Mouse (Mus musculus) 3T3-L1 (cell line): ENCODE measurements around the gene St6galnac3.

ENCODE experiments used
- DNase-seq: peaks from one replicate; pipeline ENCODE4 v3.0.0-alpha.2; 2015; ENCODE audit warnings: low read depth, low spot score

The St6galnac3 gene

DNA sequence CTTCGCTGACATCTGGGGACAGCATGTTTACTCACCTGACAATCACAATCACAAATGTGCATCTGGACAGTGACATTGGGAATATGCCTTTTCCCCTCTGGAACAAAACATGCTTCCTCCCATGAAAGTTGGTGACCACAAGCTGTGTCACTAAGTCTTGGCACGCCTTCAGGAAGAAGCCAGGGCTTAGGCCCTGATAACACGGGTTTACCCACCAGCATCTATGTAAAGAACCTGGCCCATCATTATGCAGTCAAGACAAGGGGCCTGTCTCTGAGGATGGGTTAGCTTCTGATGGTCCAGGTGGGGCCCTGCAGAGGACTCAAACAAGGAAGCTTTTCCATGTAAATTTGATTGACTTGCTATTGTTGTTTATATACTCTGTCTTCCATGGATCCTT is 131.9 kb downstream of the St6galnac3 start:
- DNase-seq = no peak

DNA sequence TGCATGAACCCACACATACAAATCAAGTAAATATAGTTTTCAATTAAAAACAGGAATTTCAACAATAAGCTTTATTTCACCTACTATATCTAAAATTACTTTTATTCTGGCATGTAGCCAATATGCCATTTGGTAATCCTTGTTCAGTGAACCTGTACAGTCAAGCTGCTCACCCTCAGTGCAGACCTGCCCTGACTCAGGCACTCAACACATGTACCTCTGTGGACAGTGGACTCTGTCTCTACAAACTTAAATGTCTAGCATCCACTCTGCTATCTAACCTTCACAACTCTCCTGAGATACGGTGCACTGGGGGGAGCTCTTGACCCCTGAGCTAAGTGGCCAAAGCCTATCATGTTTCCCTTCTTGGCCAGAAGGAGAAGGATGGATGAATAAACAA is 137.4 kb downstream of the St6galnac3 start:
- no peak for DNase-seq

DNA sequence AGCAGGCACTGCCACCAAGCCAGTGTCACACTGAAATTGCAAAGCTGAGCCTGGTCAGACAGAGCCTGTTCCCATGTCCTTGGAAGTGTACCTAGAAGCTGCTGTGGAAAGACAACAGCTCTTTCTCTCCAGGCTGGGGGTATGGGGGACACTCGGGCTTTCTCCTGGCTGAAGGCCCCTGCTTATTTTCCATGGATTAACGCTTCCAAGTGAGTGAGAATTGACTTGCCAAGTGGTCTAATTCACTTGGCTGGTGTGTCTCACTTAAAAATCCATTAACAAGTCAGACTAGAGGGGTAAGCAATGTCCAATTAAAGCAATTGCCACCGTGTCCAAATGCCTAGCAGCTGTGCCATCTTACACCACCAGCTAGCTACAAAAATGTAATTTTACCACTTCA is 140.1 kb downstream of the St6galnac3 start:
- DNase-seq = no peak

DNA sequence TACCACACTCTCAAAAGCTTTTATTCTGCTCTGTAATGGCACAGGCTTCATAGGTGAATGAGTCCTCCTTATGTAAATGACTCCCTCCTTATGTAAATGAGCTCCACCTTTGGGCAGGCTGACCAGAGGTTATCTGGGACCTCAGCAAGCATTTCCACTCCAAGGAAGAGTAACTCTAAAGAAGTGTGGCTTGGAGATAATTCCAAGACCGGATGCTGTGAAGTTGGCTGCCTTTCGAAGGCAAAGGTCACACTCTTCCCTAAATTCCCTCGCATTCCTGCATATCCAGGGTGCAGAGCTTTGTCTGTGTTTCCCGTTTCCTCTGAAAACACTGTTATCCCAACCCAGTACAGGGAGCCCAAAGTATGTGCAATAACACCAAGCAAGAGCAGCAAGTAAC is 142.9 kb downstream of the St6galnac3 start:
- no peak for DNase-seq

DNA sequence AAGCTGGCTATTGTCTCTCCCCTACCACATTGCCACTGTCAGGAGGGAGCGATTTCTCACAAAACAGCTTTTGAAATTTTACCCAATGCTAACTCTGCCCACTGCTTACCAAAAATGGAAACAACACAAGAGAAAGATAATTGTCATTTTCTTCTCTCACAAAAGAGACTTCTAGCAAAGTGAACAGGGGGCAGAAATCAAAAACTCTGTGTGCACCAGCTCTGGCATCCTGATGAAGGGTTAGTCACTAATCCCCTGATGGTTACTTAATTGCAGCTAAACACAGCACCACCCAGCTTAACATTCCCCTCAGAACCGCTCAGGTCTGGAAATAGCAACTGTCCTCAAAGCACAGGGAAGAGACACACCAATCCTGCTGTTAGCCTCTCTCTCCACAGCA is 144.3 kb downstream of the St6galnac3 start:
- DNase-seq = no peak

DNA sequence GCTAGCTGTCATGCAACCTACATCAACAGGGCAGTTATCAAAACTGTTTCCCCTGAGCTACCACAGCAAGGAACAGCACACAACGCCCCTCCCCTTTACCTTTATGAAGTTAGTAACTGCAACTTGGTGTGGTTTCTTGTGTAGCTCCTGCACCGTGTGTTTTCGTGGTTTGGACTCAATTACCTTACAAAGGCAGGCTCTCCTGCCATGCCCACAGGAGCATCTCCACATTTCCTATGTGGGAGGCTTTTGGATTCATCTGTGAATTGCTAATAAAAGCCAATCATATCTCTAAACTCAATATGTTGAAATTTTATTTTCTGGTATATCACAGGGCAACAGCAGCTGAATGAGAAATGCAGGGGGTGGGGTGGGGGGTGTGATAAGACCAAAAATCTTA is 144.8 kb downstream of the St6galnac3 start:
- no peak for DNase-seq

DNA sequence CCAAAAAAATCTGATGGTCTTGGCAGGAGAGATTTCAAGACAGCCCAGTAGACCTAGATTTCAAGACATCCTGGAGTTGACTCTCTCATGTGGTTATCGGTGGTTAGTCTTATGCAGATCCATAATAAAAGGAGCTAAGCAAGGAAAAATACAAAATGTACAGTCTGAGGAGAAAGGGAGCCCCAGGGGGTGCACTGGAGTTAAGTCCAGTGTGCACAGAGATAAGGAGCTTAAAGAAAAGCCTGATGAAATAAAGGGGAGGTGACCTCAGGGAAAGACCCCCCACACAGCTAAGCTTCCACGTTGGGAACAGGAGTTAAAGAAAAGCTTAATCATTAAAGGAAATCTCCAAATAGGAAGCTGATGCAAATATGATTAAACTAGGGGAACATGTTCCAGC is 147.7 kb downstream of the St6galnac3 start:
- DNase-seq = no peak

DNA sequence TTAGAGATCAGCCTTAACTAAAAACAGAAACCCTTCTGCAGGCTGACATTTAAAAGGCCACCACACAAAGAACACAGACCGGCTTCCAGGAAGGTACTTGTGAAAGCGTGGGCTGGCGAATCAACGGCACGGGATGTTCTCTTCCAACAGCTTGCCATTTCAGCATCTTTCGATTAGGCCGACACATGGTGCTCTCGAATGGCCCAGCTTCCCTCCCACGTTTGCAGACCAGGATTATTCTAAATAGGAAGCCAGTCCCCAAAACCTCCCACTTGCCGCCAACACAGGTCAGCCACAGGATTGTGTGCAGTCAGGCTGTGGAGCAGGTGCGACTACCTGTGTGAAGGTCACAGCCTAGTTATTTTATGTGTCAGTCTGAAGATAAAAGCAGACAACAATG is 153.8 kb downstream of the St6galnac3 start:
- DNase-seq = no peak

DNA sequence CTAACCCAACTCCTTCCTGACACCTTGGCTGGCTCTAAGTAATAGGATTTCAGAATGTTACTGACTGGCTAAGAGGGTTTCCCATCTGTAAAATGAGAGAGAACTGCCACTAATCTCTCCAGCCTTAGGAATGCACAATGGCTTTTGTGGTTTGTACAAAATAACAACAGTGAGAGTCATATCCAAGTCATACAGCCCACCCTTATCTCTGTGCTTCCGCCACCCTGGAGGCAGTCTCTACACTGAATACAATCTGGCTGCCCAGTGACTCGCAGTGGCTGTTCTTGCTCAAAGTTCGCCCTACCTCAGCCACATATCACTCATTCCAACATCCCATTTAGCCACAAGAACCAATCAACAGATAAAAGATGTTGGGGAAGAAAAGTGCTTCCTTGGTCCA is 156.2 kb downstream of the St6galnac3 start:
- no peak for DNase-seq

DNA sequence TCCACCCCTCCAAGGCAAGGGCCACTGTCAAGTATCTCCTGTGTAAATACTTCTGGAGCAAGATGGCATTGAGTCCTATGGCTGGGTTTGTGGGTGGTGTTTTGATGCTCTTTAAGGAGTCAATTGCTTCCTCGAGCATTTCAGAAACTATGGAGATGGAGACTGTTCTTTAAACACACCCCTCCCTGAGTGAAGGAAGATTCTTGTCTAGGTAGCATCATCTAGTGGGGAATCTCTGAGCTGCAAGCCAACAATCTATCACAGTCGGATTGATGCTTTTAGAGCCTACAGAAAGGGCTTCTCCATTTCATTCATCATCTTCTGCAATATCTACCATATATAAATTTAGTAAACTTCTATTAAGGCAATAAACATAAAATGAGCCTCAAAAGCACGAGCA is 157.1 kb downstream of the St6galnac3 start:
- no peak for DNase-seq

DNA sequence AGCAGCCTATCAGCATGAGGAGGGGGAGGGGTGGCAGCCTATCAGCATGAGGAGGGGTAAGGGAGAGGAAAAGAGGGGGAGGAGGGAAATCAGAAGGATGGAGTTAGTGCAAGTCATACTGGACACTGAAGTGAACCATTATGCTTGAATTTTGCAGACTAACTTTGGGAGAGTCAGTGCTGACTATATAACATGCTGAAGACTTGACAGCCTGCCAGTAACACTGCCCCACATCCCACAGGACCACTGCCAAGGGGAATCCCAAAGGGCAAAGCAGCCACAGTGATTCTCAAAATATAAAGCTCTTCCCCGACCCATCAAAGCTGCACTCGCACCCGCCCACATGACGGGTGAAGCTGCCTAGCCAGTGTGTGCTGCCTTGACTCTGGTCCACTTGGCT is 157.5 kb downstream of the St6galnac3 start:
- no peak for DNase-seq

DNA sequence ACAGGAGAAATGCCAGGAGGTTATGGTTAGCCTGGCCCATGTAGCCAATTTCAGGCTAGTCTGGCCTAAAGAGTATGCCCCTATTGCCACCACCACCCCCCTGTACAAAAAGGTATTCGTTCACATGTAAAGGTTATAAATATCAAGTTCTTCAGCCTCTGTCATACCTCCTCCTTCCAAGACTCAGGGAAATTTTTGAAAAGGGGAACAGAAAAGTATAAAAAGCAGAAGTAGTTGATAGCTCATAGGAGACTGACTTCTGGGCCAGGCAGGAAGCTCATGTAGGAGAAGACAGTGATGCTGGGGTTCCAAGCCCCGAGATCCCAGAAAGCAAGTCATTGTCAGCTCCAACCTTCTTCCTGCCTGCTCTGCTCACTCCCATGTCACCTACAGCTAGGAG is 158.9 kb downstream of the St6galnac3 start:
- no peak for DNase-seq

DNA sequence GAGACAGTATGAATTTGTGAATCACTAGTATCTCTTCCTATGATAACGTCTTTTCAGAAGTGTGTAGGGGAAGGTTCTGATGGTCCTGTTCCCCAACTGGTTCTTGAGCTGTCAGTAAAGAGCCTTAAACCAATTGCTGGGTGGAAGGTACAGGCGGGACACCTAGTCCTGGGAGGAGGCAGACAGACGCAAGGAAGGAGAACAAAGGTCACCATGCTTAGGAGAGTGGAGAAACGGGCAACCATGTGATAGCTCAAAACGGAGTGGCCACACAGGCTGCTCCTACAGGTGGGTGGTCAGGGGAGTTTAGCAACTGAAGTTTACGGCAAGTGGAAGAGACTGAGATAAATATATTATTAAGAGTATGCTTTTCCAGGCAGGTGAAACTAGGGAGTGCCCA is 164.1 kb downstream of the St6galnac3 start:
- DNase-seq = no peak

DNA sequence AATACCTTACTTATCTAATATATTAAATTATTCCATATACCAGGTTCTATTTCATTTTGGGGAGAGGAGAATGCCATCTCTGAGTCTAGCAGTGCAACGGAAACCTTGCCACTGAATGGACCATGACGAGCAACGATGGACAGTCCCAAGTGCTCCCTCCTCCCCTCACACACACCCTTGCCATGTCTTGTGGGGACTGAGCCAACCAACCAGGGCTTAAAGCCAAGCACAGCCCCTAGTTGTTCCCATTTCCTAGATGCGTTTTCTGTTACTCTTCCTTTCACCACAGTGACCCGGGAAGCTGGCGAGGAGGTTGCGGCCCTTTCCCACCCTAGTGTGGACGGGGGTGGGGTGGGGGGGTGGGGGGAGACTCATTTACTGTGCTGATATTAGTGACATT is 165.4 kb downstream of the St6galnac3 start:
- DNase-seq = no peak

DNA sequence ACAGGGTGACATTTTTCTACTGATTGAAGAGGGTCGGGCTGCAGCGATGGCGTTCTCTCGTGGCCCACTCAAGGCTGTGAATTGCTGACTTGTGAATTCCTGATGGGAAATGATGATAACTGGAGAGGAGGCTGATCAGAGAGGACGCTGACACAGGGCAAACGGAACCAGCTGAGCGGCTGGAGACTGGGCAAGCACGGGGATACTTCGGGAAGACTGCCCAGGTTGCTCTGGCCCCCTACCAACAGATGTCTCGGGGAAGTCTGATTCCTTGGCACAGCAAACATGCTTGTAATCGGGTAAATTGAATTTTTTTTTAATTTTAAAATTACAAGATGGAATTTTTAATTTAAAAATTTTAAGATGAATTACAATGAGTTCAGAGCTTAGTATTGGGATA is 168.4 kb downstream of the St6galnac3 start:
- DNase-seq = no peak

DNA sequence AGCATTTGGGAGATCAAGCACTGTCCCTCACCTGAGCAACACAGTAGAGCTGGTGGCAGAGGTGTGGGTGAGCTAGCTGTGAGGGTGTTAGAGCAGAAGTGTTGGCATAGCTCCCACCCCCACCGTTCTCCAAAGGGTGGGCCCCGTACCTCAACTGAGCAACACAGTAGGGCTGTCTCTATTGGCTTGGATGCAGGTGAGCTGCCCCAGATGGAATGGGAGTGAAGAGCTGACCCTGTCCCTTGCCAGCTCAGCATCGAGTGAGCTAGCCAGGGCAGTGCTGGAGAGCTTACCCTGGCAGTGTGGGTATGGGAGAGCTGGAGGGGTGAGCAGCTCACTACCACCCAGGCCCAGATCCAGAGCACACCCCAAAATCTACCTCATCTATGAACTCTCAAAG is 171.3 kb downstream of the St6galnac3 start:
- no peak for DNase-seq

DNA sequence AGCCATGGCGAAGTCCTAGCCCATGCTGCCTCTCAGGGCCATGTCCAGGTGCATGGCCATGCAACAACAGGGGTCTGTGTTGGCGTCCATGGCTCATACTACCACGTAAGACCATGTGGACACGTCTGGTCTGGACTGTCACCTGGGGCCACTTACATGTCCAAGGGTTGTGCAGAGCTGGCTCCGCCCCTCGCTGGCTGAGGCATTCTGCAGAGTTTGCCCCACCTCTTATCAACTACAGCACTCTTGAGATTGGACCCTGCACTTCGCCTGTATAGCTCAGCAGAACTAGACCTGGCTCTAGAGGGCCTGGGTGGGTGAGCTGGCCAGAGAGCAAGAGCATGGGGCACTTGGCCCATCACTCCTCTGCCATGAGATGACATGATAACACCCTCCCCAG is 171.7 kb downstream of the St6galnac3 start:
- DNase-seq = no peak

DNA sequence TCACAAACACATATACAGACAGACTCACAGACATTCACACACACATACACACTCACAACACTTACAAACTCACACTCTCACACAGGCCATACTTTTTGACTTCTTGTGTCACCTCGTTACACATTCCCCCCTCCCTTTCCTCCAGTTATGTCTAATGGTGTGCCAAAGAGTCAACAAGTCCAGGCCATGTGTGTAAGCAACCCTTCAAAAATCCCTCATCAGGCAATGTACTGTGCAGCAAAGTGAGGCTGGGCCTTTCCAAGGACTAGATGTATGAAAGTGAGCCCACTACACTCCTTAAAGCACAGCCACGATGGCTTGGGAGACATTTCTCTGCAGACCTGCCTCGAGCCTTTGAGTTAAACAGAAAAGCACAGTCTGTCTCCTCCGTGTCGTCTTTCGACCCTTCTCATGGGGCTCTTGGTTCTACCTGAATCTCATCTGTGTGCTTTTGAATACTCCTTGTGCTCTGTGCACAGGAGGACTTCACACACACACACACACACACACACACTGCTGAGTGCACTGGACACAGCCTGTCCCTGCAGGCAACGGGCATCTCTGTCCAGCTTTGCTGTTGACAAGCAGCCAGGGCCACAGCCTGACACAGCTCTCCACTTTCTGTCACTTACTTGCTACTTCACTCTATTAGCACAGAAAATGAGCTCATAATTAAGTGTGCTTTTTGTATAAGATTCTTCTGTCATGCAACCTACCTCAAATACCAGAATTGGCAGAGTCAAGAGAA is 177.9 kb downstream of the St6galnac3 start:
- DNase-seq = no peak

DNA sequence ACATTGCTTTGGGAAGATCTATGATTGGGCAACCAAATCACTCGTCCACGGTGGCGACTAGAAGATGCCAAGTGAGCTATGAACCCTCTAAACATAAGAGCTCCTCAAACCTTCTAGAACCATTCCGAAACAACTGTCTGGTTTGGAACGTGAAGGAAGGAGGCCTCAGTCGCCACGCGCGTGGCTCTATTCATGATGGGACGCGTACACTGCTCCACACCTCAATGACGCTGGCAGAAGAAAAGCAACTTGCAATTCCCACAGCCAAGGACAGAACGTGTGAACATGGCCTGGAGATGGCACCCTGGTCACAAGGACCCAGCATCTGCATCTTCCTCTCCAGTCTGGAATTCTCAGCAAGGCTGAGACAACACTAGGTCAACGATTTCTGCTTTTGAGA is 185.1 kb downstream of the St6galnac3 start:
- no peak for DNase-seq

DNA sequence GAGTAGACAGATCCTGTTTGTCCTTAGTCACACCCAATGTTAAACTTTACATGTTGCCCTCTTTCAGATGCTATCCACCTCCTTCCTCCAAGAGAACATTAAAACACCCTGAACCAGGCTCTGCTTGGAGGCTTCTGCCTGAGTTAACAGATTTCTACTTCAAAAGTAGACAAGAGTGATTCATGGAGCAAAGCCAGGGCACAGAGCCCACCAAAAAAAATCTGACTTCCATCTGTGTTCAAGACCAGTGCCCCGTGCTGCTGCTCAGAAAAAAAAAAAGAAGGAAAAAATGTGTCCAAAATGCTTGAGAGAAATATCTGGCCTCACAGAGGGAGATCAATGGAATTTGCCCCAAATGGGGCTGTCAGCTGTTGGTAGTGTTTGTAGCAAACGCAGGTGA is 186.6 kb downstream of the St6galnac3 start:
- no peak for DNase-seq

DNA sequence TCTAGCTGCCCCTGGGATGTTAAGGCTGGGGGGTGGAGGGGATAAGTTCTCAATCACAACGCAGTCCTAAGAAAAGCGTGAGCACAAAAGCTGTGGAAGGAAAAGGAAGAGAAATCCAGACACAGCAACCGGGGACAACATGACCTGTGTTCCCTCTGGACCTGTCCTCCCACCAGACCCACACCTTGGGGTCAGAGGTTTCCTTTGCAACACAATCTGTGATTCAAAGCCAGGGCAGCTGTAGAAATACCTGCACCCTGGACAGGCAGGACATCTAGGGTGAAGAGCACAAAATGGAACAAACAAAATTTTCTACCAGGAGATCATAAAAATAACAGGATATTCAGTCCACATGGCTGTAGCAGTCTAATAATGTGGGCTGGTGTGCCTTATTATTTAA is 187.5 kb downstream of the St6galnac3 start:
- DNase-seq = no peak

DNA sequence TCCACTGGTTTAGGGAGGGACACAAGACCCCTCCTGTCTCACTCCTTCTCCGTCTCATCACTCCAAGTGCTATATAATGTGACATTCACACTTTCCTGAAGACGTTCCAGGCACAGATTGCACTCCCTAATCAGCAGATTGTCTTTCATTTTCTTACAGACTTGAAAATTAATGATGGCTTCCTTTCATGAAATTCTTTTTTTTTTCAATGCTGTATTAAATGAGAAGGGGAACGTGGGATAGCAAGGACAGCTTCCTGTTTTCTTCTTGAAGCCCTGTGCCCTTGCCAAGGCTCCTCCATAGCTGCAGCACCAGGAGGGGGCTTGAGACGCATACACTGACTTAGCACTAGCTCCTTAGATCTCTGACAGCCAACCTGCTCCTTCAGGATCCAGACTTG is 188.7 kb downstream of the St6galnac3 start:
- no peak for DNase-seq

DNA sequence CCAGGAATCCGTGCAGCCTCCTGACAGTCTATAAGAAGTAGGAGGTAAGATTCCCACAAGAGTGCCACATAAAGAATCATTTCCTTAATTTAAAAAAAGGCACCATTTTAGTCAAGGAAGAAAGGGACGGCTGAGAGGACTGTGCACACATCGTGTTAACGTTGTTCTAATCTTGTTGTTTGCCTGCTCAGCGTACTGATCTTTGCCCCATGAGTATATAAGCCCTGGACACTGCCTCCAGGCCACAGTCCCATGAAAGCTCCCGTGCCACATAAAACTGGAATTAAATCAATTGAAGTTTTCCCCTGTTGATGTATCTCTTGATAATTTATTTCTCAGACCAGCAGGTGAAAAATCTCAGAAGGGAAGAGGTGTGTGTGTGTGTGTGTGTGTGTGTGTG is 195.8 kb downstream of the St6galnac3 start:
- no peak for DNase-seq

DNA sequence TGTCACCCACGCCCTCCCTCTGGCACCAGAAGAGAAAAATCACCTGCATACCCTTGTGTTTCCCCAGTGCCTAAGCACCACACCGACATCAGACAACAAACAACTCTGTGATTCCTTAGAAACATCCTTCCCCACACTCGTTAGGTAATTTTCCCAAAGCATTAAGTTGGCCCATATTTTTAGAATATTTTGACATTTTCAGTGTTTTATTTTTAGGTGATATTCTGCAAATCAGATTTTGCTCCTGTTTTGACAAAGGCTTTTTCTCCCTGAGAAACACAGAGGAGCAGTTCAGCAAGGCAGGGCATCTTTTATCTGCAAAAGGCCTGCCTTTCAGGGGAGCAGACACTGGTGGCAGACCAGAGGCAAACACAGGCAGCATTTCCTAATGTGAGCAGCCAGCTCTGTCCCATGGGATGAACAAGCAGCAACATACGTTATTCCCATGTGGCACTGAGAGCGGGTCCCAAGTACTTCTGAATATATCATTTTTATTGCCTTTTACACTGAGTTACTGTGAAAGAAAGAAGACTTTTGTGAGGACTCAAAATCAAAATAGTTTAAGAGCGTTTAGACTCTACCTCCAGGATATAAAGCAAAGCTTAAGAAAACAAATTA is 199.7 kb downstream of the St6galnac3 start:
- DNase-seq = no peak
